Mouse (Mus musculus) stomach, postnatal 0 days (tissue): ENCODE measurements at regions not wholly inside any gene's neighbourhood (a gene's known extent, or its start where the extent isn't known, plus 50 kb on each side); places are given as distances from the start of the nearest gene placed in this dataset.

Source experiments
- CTCF ChIP-seq: IDR thresholded peaks from 2 replicates; pipeline ENCODE4 v1.5.1; 2016; ENCODE audit warnings: antibody characterized with exemption, low read depth, mild to moderate bottlenecking, moderate library complexity
- EP300 ChIP-seq: optimal IDR thresholded peaks from 2 replicates; pipeline ENCODE3; 2016; ENCODE audit warnings: antibody characterized with exemption

DNA sequence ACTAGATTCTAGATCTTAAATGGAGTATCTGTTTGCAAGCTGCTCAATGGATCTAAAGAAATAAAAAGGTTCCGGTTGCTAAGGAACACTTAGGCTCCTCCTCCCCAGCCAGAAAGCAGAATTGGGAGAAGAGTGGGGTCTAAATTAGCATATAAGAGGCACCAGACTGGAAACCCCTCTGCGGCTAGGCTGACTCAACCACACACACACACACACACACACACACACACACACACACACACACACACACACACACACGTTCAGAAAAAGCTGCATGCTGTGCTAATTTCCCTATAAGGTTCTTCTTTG, 83.6 kb upstream of the Ptprk start:
- no peak for TF ChIP-seq CTCF
- no peak for TF ChIP-seq EP300
